ENCODE assay signal across 25 mouse cellular contexts in the genomic region with DNA sequence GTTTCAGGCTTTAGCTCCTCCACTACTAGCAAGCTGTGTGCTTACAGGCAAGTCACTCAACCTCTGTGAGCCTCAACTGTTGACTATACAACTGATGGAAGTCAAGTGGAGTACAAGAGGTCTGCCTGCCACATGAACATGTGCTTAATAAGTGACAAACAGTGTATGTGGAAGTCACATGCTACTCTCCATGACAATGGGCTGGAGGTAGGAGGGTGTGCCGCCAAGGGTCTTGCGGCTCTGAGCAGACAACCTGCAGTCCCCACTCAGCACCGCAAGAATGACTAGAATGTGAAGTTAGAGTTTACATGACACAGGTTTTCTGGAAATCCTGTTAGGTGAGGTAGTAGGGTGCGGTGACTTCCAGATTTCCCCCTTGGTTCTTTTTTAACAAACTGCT.
DNase-seq lines count a peak whose midpoint lies in the region; ATAC-seq and TF ChIP-seq lines count a peak whose summit lies in the region.
"Had no signal": no experiment of that assay in that cellular context is flagged by ENCODE, and none has a peak within 500 bp of the region (broad histone marks: within the 10 kb centered on the region; RNA-seq: fewer than 3 reads in every experiment).

No protein-coding gene starts in this region.

- peak; percentile 11 for DNase-seq in heart, adult 11 months
- DNase-seq in ES-E14 (ENCODE audit: low read depth, low spot score) = peak; percentile 59
- DNase-seq in WW6 (ENCODE audit: low read depth, low spot score) = peak; percentile 29
- DNase-seq in lung, postnatal 36 days = no peak
- no peak for DNase-seq in gastrocnemius, postnatal 10 days
- DNase-seq in thymus, postnatal 10 days (ENCODE audit: low spot score in 2 of 2) = no peak
- DNase-seq: adrenal gland, adult 8-10 months; adrenal gland, postnatal 14 days; adrenal gland, postnatal 36 days; B cell, adult 2 months; cerebellum, adult 11-12 months; cerebellum, adult 2 months; cerebellum, adult 9-10 months; cerebellum, postnatal 10 days; cerebellum, postnatal 25 days; forebrain, postnatal 0 days had no signal

- H3K4me1 ChIP-seq in heart, embryonic 11.5 days (ENCODE audit: control insufficient read depth, insufficient read depth, low read length) = no peaks in the 10 kb centered on the region
- H3K4me1 ChIP-seq in ES-Bruce4 (ENCODE audit: control insufficient read depth, insufficient read depth, low read length) (peaks cover 5% of the 10 kb centered on the region), ES-E14 (ENCODE audit: control insufficient read depth in 2 of 2, insufficient read depth in 2 of 2, low read length in 2 of 2, poor library complexity in 1 of 2) (peaks cover 6 to 9% of the 10 kb centered on the region in 2 experiments; a peak in 3 of 4 replicates)
- H3K4me1 ChIP-seq: embryonic facial prominence, embryonic 10.5 days; embryonic facial prominence, embryonic 12.5 days; forebrain, embryonic 13.5 days; forebrain, embryonic 15.5 days had no signal

- no peak for TF ChIP-seq POLR2A in ES-Bruce4 (IDR thresholded peaks at IDR 0.05; ENCODE audit: insufficient read depth, low read length)

- 55% methylated on average over 4 of the region's 4 CpGs for WGBS in heart, embryonic 11.5 days (ENCODE audit: insufficient replicate concordance)

- no peak overlapping the region for H3K27ac ChIP-seq in heart, embryonic 11.5 days (ENCODE audit: low read depth, low read length)
- no peak overlapping the region for H3K27ac ChIP-seq in ES-Bruce4 (ENCODE audit: insufficient read depth, low read length)
- no peak overlapping the region for H3K27ac ChIP-seq in ES-E14 (ENCODE audit: insufficient read depth, low read depth, low read length, poor library complexity, severe bottlenecking)
- H3K27ac ChIP-seq: embryonic facial prominence, embryonic 10.5 days; embryonic facial prominence, embryonic 12.5 days; forebrain, embryonic 13.5 days; forebrain, embryonic 15.5 days had no signal

- no peak for ATAC-seq in heart, embryonic 11.5 days (replicated peaks; ENCODE audit: insufficient number of reproducible peaks, low FRiP score, low TSS enrichment)
- ATAC-seq: activated CD4-positive, CD25-positive, alpha-beta regulatory T cell, adult 4 months; CD4-positive, CD25-positive, alpha-beta regulatory T cell, adult 4 months; forebrain, embryonic 13.5 days; forebrain, embryonic 15.5 days; forebrain, postnatal 0 days had no signal

- H3K27me3 ChIP-seq in heart, embryonic 11.5 days (ENCODE audit: control insufficient read depth, insufficient read depth, low read length) = no peaks in the 10 kb centered on the region
- H3K27me3 ChIP-seq in ES-Bruce4 (ENCODE audit: control insufficient read depth, insufficient read depth, low read length, poor library complexity, severe bottlenecking) = no peaks in the 10 kb centered on the region
- H3K27me3 ChIP-seq: CH12.LX; embryonic facial prominence, embryonic 12.5 days; forebrain, embryonic 13.5 days; forebrain, embryonic 15.5 days had no signal

- H3K36me3 ChIP-seq in heart, embryonic 11.5 days (ENCODE audit: control insufficient read depth, insufficient read depth, low read length) = no peaks in the 10 kb centered on the region
- H3K36me3 ChIP-seq in ES-Bruce4 (ENCODE audit: control insufficient read depth, insufficient read depth, low read length, poor library complexity, severe bottlenecking) = no peaks in the 10 kb centered on the region
- H3K36me3 ChIP-seq in ES-E14 (ENCODE audit: control insufficient read depth, insufficient read depth, low read length, poor library complexity, severe bottlenecking) = no peaks in the 10 kb centered on the region
- H3K36me3 ChIP-seq: embryonic facial prominence, embryonic 10.5 days; embryonic facial prominence, embryonic 12.5 days; forebrain, embryonic 15.5 days had no signal

- in situ Hi-C loops in ES-E14 (cut with MboI; ENCODE audit: low sequenced_read_pairs in 2 of 2, unreplicated experiment in 2 of 2) = no loop called here

- no peaks in the 10 kb centered on the region for H3K9me3 ChIP-seq in heart, embryonic 11.5 days (replicated peaks; ENCODE audit: control insufficient read depth, low read length)
- 0 out of 2 replicates have a peak, but pooled peaks cover 3% of the 10 kb centered on the region for H3K9me3 ChIP-seq in ES-Bruce4 (replicated peaks; ENCODE audit: control insufficient read depth, insufficient read depth, low read length, poor library complexity, severe bottlenecking)
- H3K9me3 ChIP-seq in ES-E14 (ENCODE audit: control insufficient read depth, insufficient read depth, low read depth, low read length) = no peaks in the 10 kb centered on the region
- H3K9me3 ChIP-seq: embryonic facial prominence, embryonic 10.5 days; embryonic facial prominence, embryonic 12.5 days; forebrain, embryonic 13.5 days; forebrain, embryonic 15.5 days had no signal

- no peak overlapping the region for H3K4me3 ChIP-seq in heart, embryonic 11.5 days (ENCODE audit: low read depth, low read length)
- H3K4me3 ChIP-seq in ES-Bruce4 (ENCODE audit: low read depth, low read length) (no peak overlapping the region), ES-E14 (ENCODE audit: insufficient read depth in 1 of 2, low read depth in 1 of 2, low read length in 2 of 2, poor library complexity in 1 of 2, severe bottlenecking in 1 of 2) (no peak overlapping the region)
- H3K4me3 ChIP-seq: embryonic facial prominence, embryonic 10.5 days; embryonic facial prominence, embryonic 12.5 days; forebrain, embryonic 13.5 days; forebrain, embryonic 15.5 days had no signal

- H3K9ac ChIP-seq in heart, embryonic 11.5 days (ENCODE audit: low read depth, low read length) = no peak overlapping the region
- H3K9ac ChIP-seq in ES-Bruce4 (ENCODE audit: low read depth, poor library complexity, severe bottlenecking) (no peak overlapping the region), ES-E14 (ENCODE audit: insufficient read depth, low read depth, low read length, poor library complexity, severe bottlenecking) (no peak overlapping the region)
- H3K9ac ChIP-seq: embryonic facial prominence, embryonic 12.5 days; forebrain, embryonic 13.5 days; forebrain, embryonic 15.5 days; forebrain, postnatal 0 days had no signal

- H3K4me2 ChIP-seq in heart, embryonic 11.5 days = no peak overlapping the region
- H3K4me2 ChIP-seq: embryonic facial prominence, embryonic 12.5 days; forebrain, embryonic 13.5 days; forebrain, embryonic 15.5 days had no signal

- peak; percentile 79 for TF ChIP-seq EP300 in ES-Bruce4 (IDR thresholded peaks at IDR 0.05; ENCODE audit: insufficient read depth, low read depth, low read length)

- no peak for TF ChIP-seq CTCF in ES-Bruce4 (IDR thresholded peaks at IDR 0.05; ENCODE audit: low read depth, low read length)

TF ChIP-seq in ES-E14, 5 proteins besides CTCF, POLR2A, EP300 and RAD21:
- TF ChIP-seq CHD2 (IDR thresholded peaks at IDR 0.05; ENCODE audit: low read depth, low read length) (0 out of 2 replicates have a peak, but pooled peaks have one; percentile 9), MAFK (IDR thresholded peaks at IDR 0.05; ENCODE audit: insufficient read depth, low read depth, low read length) (peak; percentile 46; the same call in 1 of the 2 replicates), ZNF384 (IDR thresholded peaks at IDR 0.05; ENCODE audit: low read depth, low read length) (no peak)

Comparison
In these comparisons a context has a peak if more than half of its experiments do, and no peak if none do; other contexts are left out.
1. DNase-seq: peak in heart, adult 11 months (single experiment), ES-E14 (single experiment) and WW6 (single experiment); none in lung, postnatal 36 days (single experiment), gastrocnemius, postnatal 10 days (single experiment) and thymus, postnatal 10 days (0 of 2).